Mouse (Mus musculus): ENCODE measurements around the gene Gse1. TPM values are rescaled to one million over a fixed set of nuclear protein-coding genes. Genes with fewer than 3 reads are reported as not detected.
A peak's percentile ranks its signal among the peaks of the same experiment; 100 is the strongest.

The Gse1 gene
- total and polyA plus RNA-seq, 3 experiments: 23.6 to 128 (median 66.9) TPM

DNA sequence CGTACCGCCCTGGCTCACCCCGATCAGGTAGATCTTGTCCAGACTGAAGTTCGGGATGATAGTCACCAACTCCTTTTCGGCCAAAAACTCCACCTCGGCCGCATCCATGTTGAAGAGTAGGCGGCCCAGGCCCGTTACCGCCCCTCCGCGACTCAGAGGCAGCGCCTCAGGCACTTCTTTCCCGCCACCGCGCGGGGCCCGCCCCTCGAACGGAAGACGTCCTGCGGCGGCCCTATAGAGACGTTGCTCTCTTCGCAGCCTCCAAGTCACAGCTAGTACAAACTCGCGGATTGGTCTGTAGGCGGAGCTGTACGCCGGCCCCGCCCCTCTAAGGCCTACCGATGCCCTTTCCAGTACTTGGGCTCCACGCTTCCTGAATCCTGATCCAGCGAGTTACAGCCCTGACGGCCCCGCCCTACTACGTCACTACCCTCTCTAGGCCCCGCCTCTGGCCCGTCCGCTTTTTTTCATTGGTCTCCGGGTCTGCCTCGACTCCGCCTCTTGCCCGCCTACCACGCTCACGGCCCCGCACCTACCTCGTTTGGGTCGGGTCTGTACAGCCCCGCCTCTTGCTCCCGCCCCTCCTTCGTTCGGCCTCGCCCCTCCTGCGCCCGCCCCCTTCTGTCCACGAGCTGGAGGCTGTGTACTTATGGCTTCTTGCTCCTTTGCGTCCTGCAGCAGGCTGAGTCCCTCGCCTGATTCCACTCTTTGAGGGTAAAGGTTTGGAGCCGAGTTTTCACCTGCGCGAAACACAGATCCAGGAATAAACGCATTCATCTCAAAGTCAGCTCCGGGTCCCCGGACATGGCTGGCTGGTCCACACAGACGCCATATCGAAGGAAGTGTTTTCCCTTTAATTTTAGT is 360.9 kb downstream of the Gse1 start, which contains the start of gene Gins2 (continued):
- TF ChIP-seq BHLHE40 (IDR thresholded peaks at IDR 0.05; ENCODE audit: borderline replicate concordance, low read depth, low read length): no peak
- 0 out of 2 replicates have a peak, but pooled peaks have one; percentile 4 for TF ChIP-seq TCF12 (IDR thresholded peaks at IDR 0.05; ENCODE audit: low read depth, low read length)
- no peak; the same call in 1 of the 2 replicates for TF ChIP-seq POLR2AphosphoS2 (IDR thresholded peaks at IDR 0.05; ENCODE audit: low read length)
- no peak for TF ChIP-seq CHD1 (IDR thresholded peaks at IDR 0.05; ENCODE audit: low read depth, low read length)
- TF ChIP-seq MAFK (IDR thresholded peaks at IDR 0.05; ENCODE audit: borderline replicate concordance, low read depth, low read length): no peak

DNA sequence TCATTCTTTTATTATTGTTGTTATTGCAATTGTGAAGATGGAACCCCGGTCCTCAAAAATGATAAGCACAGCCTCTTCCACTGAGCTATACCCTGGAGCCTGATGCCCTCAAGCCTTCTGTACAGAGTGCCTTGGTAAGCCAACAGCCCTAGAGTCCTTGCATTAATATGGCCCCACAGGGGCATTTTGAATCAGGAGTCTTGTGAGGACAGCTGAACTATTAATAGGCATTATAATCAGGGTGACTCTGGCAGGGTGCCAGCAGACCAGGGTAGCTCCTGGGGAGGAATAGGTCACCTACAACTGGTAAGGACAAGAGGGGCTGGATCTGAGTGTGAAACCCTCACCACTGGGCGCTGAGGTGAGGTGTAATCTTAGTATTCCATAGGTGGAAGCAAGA is 361.7 kb downstream of the Gse1 start:
- TF ChIP-seq USF1 (IDR thresholded peaks at IDR 0.05; ENCODE audit: low read depth, low read length) (no peak), BHLHE40 (IDR thresholded peaks at IDR 0.05; ENCODE audit: borderline replicate concordance, low read depth, low read length) (no peak), MEF2A (IDR thresholded peaks at IDR 0.05; ENCODE audit: extremely low read depth, insufficient replicate concordance, low read depth, low read length, poor library complexity, severe bottlenecking) (no peak), CHD1 (IDR thresholded peaks at IDR 0.05; ENCODE audit: low read depth, low read length) (no peak), MYC (IDR thresholded peaks at IDR 0.05; ENCODE audit: low read depth, low read length) (no peak), ZMIZ1 (IDR thresholded peaks at IDR 0.05; ENCODE audit: low read depth, low read length) (peak; percentile 13; the same call in 1 of the 2 replicates), TBP (IDR thresholded peaks at IDR 0.05; ENCODE audit: low read depth, low read length) (0 out of 2 replicates have a peak, but pooled peaks have one; percentile 32), RAD21 (IDR thresholded peaks at IDR 0.05; ENCODE audit: low read depth, low read length) (no peak)
- Histone ChIP-seq H3K9me3 (replicated peaks; ENCODE audit: insufficient read depth, low read length) (no peaks in the 10 kb centered on the region), H3K9ac (ENCODE audit: control insufficient read depth, low read depth, low read length, poor library complexity, severe bottlenecking) (peak overlapping the region; percentile 56), H3K36me3 (ENCODE audit: control insufficient read depth in 1 of 2, insufficient read depth in 2 of 2, low read length in 2 of 2) (peaks cover 0 to 6% of the 10 kb centered on the region in 2 experiments; a peak in 1 of 4 replicates), H3K4me3 (ENCODE audit: control insufficient read depth in 1 of 2, insufficient read depth in 1 of 2, low read depth in 2 of 2, low read length in 2 of 2) (peak overlapping the region; percentile 61 to 89), H3K4me1 (ENCODE audit: control insufficient read depth in 1 of 2, insufficient read depth in 2 of 2, low read length in 2 of 2) (peaks cover 3 to 10% of the 10 kb centered on the region in 2 experiments; a peak in 3 of 4 replicates), H3K79me2 (ENCODE audit: control insufficient read depth, insufficient read depth, low read length, poor library complexity) (peaks cover 10% of the 10 kb centered on the region), H3K27ac (ENCODE audit: control insufficient read depth, low read depth, low read length) (0 out of 2 replicates have a peak overlapping the region, but pooled peaks have one; percentile 0), H3K27me3 (ENCODE audit: control insufficient read depth in 1 of 2, insufficient read depth in 2 of 2, low read length in 2 of 2) (no peaks in the 10 kb centered on the region)
- DNase-seq (ENCODE audit: low read depth, low spot score): peak; percentile 53

DNA sequence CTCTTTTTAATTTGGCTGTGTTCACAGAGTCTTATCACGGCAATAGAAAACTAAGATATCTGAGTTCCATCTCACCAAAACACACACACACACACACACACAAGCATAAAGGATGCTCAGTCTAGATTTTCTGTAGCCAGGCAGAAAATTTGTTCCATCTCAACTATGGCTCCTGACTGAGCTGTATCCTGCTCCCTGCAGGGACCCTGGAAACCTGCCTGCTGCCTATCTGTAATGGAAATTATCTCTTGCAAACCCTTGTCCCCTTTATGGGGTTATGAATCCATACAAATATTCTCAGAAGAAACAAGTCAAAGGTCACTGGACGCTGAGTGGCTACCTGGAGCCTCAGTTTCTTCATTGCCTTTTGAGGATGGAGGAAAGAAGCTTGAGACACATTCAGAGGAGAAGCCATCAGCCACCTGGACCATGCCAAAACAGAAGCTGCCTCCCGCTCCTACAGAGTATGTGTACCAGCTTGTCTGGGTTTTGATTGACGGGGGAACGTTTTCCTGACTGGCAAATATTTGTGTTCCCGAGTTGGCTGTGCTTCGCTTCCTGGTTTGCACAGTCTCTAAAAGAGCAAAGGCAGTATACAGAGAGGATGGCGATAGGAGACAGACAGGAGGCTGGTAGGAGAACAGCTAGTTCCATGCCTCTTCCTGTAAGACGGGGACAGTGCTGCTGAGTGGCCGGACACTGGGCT is 363.5 kb downstream of the Gse1 start:
- no peak for DNase-seq (ENCODE audit: low read depth, low spot score)
- Histone ChIP-seq H3K27ac (ENCODE audit: control insufficient read depth, low read depth, low read length) (no peak overlapping the region), H3K4me3 (ENCODE audit: control insufficient read depth in 1 of 2, insufficient read depth in 1 of 2, low read depth in 2 of 2, low read length in 2 of 2) (no peak overlapping the region), H3K79me2 (ENCODE audit: control insufficient read depth, insufficient read depth, low read length, poor library complexity) (peaks cover 9% of the 10 kb centered on the region), H3K9me3 (replicated peaks; ENCODE audit: insufficient read depth, low read length) (no peaks in the 10 kb centered on the region), H3K9ac (ENCODE audit: control insufficient read depth, low read depth, low read length, poor library complexity, severe bottlenecking) (no peak overlapping the region), H3K4me1 (ENCODE audit: control insufficient read depth in 1 of 2, insufficient read depth in 2 of 2, low read length in 2 of 2) (peaks cover 3 to 10% of the 10 kb centered on the region in 2 experiments; a peak in 3 of 4 replicates), H3K27me3 (ENCODE audit: control insufficient read depth in 1 of 2, insufficient read depth in 2 of 2, low read length in 2 of 2) (no peaks in the 10 kb centered on the region), H3K36me3 (ENCODE audit: control insufficient read depth in 1 of 2, insufficient read depth in 2 of 2, low read length in 2 of 2) (peaks cover 0 to 6% of the 10 kb centered on the region in 2 experiments; a peak in 1 of 4 replicates)
- TF ChIP-seq POLR2AphosphoS2 (IDR thresholded peaks at IDR 0.05; ENCODE audit: low read length): no peak
- TF ChIP-seq ZNF384 (IDR thresholded peaks at IDR 0.05; ENCODE audit: low read depth, low read length): no peak
- no peak for TF ChIP-seq TCF12 (IDR thresholded peaks at IDR 0.05; ENCODE audit: low read depth, low read length)
- no peak for TF ChIP-seq GABPA (IDR thresholded peaks at IDR 0.05; ENCODE audit: low read depth, low read length)
- no peak for TF ChIP-seq NELFE (IDR thresholded peaks at IDR 0.05; ENCODE audit: low read depth, low read length)
- TF ChIP-seq EP300 (IDR thresholded peaks at IDR 0.05; ENCODE audit: low read depth in 1 of 2, low read length in 2 of 2): no peak
- no peak for TF ChIP-seq ZC3H11A (IDR thresholded peaks at IDR 0.05; ENCODE audit: low read depth, low read length)
- TF ChIP-seq E2F4 (IDR thresholded peaks at IDR 0.05; ENCODE audit: borderline replicate concordance, low read depth, low read length): no peak
- TF ChIP-seq KAT2A (conservative IDR thresholded peaks at IDR 0.05; ENCODE audit: low read depth, low read length): no peak
- no peak for TF ChIP-seq RCOR1 (IDR thresholded peaks at IDR 0.05; ENCODE audit: low read depth, low read length)
- TF ChIP-seq BHLHE40 (IDR thresholded peaks at IDR 0.05; ENCODE audit: borderline replicate concordance, low read depth, low read length): no peak
- no peak for TF ChIP-seq JUND (IDR thresholded peaks at IDR 0.05; ENCODE audit: low read depth, low read length)
- TF ChIP-seq POLR2AphosphoS5 (IDR thresholded peaks at IDR 0.05; ENCODE audit: borderline replicate concordance, low read depth, low read length): no peak
- no peak for TF ChIP-seq SMC3 (IDR thresholded peaks at IDR 0.05; ENCODE audit: low read depth, low read length)
- TF ChIP-seq CTCF (IDR thresholded peaks at IDR 0.05 in 2 of 3, conservative IDR thresholded peaks at IDR 0.05 in 1 of 3; ENCODE audit: control insufficient read depth in 1 of 3, insufficient read depth in 1 of 3, low read depth in 2 of 3, low read length in 3 of 3, poor library complexity in 1 of 3, severe bottlenecking in 1 of 3): no peak
- no peak for TF ChIP-seq CHD1 (IDR thresholded peaks at IDR 0.05; ENCODE audit: low read depth, low read length)
- no peak for TF ChIP-seq USF1 (IDR thresholded peaks at IDR 0.05; ENCODE audit: low read depth, low read length)
- TF ChIP-seq MAFK (IDR thresholded peaks at IDR 0.05; ENCODE audit: borderline replicate concordance, low read depth, low read length): no peak

All from MEL (cell line).